Mouse (Mus musculus) thymus, postnatal 0 days (tissue): ENCODE measurements around the gene Fnip1. TPM values are rescaled to one million over a fixed set of nuclear protein-coding genes. Genes with fewer than 3 reads are reported as not detected.
"Not testable (repeated sequence)": the region's sequence is repeated elsewhere in the genome, so short reads cannot be mapped to it uniquely, and the experiment has no call there.

Source experiments
- DNase-seq: peaks from one replicate; pipeline ENCODE4 v3.0.0-alpha.2; 2015; ENCODE audit warnings: low spot score
- polyA plus RNA-seq: library from polyadenylated mRNA; unstranded; fragments of >200 nt; fragmentation: Nextera tagmentation; extraction: Ambion mirVana; gene quantifications from 2 replicates; pipeline ENCODE4 v1.2.1, GENCODE M21; 2015

Fnip1 gene
- polyA plus RNA-seq = 7.3 and 7.7 TPM in 2 replicates

DNA sequence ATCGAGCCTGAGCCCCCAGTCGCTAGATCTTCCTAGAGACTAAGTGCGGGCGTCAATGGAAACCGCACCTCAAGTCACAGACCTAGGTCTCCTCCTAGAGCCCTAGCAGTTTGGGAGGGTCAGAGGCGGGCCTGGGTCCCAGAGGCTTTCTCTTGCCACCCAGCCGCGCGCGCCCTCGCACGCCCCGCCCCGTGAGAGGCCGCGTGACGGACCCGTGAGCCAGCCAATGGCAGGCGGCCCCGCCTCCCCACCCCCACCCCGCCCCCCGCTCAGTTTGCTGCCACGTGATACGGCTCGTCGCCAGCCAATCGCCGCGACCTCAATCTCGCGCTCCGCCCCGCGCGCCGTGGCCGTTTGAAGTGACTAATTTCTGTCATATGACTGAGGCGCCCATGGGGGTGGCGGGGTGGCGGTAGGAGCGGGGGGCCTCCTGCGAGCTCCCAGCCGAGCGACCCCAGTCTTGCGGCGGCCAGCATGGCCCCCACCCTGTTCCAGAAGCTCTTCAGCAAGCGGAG is at the start of gene Fnip1:
TSS of gene Fnip1 (plus strand) at position 377 of the 515 bp plus-strand sequence.
- DNase-seq = peak; percentile 96

DNA sequence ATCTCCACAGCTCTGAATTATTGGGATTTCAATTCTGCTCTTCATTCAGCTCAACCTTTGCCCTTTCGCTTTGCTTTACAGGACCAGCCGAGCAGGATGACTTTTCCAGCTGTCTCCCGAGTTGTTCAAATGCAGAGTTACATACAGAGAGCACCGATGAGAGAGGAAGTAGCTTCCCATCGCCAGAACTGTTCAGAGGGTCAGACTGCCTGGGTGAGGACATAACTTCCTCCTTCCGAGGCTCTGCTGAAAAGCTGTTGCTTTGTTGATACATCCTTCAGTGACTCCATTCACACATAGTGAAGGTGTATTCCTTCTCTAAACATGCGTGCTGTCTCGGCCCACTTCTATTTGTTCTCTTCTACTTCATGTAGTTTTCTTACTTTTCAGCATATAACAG is 47.6 kb upstream of the Fnip1 start:
- DNase-seq = no peak

- DNase-seq = no peak
These were observed 46.7 kb upstream of the Fnip1 start for GRCm38 (mm10) chr11:54391326-54391725.

DNA sequence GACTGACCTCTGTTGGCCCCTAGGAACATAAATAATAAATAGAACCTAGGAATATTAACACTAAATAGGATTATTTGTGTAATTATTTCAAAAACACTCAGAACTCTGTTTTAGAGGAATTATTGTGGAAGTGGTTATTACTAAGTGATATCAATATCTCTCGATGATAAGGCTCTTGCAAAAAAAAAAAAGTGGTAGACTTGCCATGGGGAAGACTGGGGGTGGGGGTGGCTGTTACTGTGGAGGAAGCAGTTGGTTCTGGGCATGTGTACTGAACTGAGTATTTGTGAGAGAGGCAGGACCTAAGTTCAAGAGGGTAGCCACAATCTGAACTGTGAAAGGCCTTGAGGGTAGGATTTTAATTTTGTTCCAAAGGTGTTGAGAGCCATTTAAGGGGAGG is 41.3 kb upstream of the Fnip1 start:
- no peak for DNase-seq

DNA sequence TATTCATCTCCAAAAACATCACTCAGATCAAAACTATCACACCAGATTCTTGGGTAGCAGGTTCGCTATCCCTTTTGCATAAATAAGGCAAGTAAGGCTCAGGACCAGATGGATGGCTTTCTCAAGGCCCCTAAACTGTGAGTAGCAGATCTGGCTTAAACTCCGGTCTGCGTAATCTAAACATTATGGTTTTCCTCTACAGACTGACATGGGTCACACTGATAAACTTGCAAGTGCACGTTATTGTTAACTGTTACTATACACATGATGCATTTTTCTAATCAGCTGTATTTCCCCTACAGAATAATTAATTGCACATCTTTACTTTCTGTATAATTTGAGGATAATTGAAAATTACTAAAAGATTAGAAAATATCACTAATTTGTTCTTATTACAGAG is 39.9 kb upstream of the Fnip1 start:
- no peak for DNase-seq

- DNase-seq = not testable (repeated sequence)
These were observed 37.2 kb upstream of the Fnip1 start for GRCm38 (mm10) chr11:54400803-54401202.

DNA sequence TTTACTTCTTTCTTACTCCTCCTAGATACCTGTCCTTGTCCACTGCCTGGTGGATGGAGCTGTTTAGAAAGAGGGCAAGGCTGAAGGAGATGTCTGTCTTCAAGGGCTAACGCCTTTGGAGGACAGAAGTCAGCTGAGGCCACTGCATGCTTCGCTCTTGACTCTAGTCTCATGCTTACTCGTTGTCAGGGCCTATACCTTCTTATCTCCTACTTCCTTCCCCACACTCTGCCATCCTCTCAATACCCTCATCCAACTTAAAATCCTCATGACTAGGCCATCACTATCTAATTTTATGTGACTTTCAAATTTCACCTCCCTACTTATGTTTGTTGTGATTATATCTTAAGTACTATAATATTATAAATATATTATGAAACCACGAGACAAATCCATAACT is 33.1 kb upstream of the Fnip1 start:
- no peak for DNase-seq

DNA sequence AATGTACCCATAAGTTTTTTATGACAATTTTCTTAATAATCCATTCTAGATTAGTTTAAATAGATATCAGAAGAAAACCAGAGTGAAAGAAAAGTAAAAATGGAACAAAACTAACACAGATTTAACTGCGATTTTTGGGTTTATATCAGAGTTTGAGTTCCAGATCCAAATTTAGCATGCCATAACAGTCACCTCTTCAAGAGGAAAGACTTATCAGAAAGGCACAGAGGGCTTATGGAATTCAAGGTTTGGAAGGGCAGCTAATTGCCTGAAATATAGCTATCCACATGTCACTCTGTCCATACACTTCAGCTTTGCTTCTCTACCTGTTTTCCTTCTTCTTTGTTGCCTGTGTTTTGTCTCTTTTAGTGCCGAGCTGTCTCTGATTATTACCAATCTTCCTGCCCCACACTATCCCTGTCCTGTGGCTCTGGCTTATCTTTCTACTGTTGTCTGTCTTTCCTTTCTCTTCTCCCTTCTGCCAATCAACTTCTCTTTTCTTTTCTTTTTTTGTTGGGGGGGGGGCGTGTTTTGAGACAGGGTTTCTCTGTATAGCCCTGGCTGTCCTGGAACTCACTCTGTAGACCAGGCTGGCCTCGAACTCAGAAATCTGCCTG is 31.0 kb upstream of the Fnip1 start:
- no peak for DNase-seq

DNA sequence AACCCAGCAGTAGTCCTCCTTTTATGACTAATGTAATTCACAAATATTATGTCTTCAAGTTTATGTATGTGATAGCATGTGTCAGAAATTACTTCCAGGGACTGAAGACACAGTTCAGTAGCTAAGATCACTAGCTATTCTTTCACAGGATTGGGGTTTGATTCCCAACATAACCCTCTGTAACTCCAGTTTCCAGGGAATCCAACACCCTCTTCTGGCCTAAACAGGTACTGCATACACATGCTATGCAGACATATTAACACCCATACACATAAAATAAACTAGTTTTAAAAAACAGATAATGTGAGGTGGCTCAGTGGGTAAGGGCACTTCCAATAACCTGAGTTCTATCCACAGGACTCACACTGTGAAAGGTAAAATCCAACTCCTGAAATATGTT is 27.4 kb upstream of the Fnip1 start:
- no peak for DNase-seq

- DNase-seq = no peak
These were observed 25.0 kb upstream of the Fnip1 start for GRCm38 (mm10) chr11:54413017-54413416.

- no peak for DNase-seq
These were observed 15.0 kb upstream of the Fnip1 start for GRCm38 (mm10) chr11:54423007-54423406.

DNA sequence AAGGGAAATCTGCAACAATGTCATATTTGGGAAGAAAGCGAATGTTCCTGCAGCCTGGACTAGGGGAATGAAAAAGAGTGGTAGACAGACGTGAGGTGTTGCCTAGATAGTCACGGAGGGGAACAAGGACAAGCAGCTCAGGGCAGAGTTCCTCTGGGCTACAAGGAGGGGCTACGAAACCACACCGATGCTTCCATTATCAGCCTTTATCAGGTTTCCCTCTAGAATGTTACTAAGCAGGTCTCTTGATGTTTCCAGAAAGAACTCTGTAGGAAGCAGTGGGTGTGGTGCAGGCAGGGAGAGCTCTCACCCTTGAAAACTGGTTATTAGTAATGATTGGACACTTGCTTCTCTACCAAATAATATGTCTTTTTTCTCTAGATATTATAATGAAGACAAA is 11.7 kb upstream of the Fnip1 start:
- DNase-seq = no peak

DNA sequence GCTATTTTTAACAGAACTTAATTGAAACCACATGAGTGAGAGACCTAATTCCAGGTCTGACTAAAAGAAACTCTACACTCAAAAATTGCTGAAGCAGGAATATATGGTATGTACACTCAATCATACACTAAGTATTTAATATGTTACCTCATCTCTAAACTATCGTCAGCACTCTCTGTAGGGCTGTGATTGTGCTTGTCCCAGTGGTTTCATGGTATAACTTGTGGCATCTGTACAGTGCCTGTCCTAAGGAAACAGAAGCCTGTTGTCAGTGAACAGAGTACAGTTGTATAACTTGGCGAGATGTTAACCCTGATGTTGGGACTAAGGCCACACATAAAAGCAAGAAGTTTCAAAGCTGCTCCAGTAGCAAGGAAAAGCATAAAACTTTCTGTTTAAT is 10.9 kb upstream of the Fnip1 start:
- DNase-seq = no peak

- DNase-seq = no peak
These were observed 10.2 kb upstream of the Fnip1 start for GRCm38 (mm10) chr11:54427695-54428352.

GRCm38 (mm10) chr11:54429224-54429623 is 8.8 kb upstream of the Fnip1 start:
- no peak for DNase-seq

GRCm38 (mm10) chr11:54435797-54436196 is 2.2 kb upstream of the Fnip1 start:
- no peak for DNase-seq

GRCm38 (mm10) chr11:54437310-54437822 is 633 bp upstream of the Fnip1 start:
- no peak for DNase-seq

GRCm38 (mm10) chr11:54438366-54438781 is 375 bp downstream of the Fnip1 start:
- DNase-seq = no peak

GRCm38 (mm10) chr11:54438991-54439690 is 1.1 kb downstream of the Fnip1 start:
- DNase-seq = peak; percentile 9

GRCm38 (mm10) chr11:54439691-54440029 is 1.7 kb downstream of the Fnip1 start:
- no peak for DNase-seq

DNA sequence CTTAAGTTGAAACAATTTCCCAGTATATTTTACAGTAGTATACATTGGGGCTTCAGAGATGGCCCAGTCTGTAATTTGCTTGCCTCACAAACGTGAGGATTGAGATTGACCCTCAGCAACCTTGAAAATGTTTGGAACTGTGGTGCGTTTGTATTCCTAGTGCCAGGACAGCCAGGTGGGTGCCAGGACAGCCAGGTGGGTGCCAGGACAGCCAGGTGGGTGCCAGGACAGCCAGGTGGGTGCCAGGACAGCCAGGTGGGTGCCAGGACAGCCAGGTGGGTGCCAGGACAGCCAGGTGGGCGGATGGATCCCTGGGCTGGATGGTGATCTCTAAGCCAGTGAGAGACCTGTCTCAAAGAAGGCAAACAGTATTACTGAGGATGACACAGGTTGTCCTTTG is 12.8 kb downstream of the Fnip1 start:
- not testable (repeated sequence) for DNase-seq

DNA sequence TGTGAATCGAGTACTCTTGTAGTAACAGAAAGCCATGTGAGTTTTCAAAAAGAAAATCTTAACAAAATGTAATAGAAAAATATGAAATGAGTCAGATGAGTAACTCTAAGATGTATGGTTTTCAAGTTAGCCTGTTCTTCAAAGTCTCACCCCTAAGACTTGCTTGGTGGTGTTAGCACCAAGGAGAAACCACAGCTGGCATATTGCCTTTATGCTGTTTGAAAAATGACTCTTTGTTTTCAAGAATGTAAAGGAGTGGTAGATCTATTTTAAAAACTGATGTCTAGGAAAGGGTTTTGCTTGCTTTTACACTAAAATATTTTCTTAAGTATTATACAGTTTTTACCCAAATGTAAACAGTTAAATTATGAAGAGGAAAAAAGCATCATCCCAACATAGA is 16.5 kb downstream of the Fnip1 start:
- DNase-seq = no peak
